Mouse (Mus musculus) gastrocnemius, postnatal 25 days (tissue): Measurements from ENCODE around the gene Ddc. TPM values are rescaled to one million over a fixed set of nuclear protein-coding genes. Genes with fewer than 3 reads are reported as not detected.

Experiments used
- DNase-seq: peaks from one replicate; pipeline ENCODE4 v3.0.0; 2022
- total RNA-seq, 2 experiments: library from RNA; stranded (reverse); gene quantifications; 1 replicate in 1 of 2; 2 replicates in 1 of 2; pipeline ENCODE4 v1.2.3; 2021

Ddc gene
- total RNA-seq, 2 experiments from 2014 or later: 0.94 to 2.5 TPM

- DNase-seq: no peak
Measured at GRCm38 (mm10) chr11:11781728-11782127, 116.2 kb downstream of the Ddc start.

- DNase-seq: no peak
Measured at GRCm38 (mm10) chr11:11778345-11778744, 119.6 kb downstream of the Ddc start.

- no peak for DNase-seq
Measured at GRCm38 (mm10) chr11:11777796-11778195, 120.1 kb downstream of the Ddc start.

- no peak for DNase-seq
Measured at GRCm38 (mm10) chr11:11777246-11777645, 120.7 kb downstream of the Ddc start.

- no peak for DNase-seq
Measured at GRCm38 (mm10) chr11:11776822-11777174, 121.1 kb downstream of the Ddc start.

GRCm38 (mm10) chr11:11776071-11776821, 121.7 kb downstream of the Ddc start:
- no peak for DNase-seq

GRCm38 (mm10) chr11:11774893-11775292, 123.1 kb downstream of the Ddc start:
- no peak for DNase-seq

- DNase-seq: no peak
Measured at GRCm38 (mm10) chr11:11774384-11774783, 123.6 kb downstream of the Ddc start.

GRCm38 (mm10) chr11:11772196-11772595, 125.7 kb downstream of the Ddc start:
- no peak for DNase-seq

- no peak for DNase-seq
Measured at GRCm38 (mm10) chr11:11770691-11771090, 127.3 kb downstream of the Ddc start.

- no peak for DNase-seq
Measured at GRCm38 (mm10) chr11:11769281-11769680, 128.7 kb downstream of the Ddc start.

- DNase-seq: no peak
Measured at GRCm38 (mm10) chr11:11768057-11768456, 129.9 kb downstream of the Ddc start.

- no peak for DNase-seq
Measured at GRCm38 (mm10) chr11:11766736-11767135, 131.2 kb downstream of the Ddc start.

GRCm38 (mm10) chr11:11766105-11766504, 131.8 kb downstream of the Ddc start:
- DNase-seq: no peak

GRCm38 (mm10) chr11:11765414-11765813, 132.5 kb downstream of the Ddc start:
- DNase-seq: no peak

Other genes starting within 250 kb of the Ddc start
- under 1 TPM; 0.31 to 0.62 TPM for gene Ikzf1, start 213.1 kb downstream of the Ddc start, total RNA-seq
- under 1 TPM; 0.51 to 0.54 TPM for gene Fignl1, start 89.2 kb downstream of the Ddc start, total RNA-seq
- 10 to 100 TPM; 68.6 to 78.9 TPM for gene Grb10, start 140.5 kb upstream of the Ddc start, total RNA-seq